Mouse (Mus musculus): ENCODE measurements around the gene Aox4.

The Aox4 gene

DNA sequence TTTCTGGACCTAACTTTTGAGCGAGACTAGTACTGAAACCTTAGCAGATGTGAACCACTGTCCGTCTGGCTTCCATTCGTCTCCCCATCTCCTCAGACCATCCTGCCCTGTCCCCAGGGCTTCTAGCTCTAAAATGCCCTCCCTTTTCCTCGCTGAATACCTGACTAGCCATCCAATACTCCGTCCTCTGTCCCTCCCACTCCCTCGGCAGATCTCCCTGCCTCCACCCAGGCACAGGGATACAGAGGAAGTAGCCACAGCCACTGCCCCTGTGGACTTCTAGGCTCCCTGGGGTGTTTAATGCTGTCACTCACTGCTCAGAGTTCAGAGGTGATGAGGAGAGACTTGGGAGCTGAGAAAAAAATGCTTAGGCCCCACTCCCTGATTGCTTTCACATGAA is 91.8 kb downstream of the Aox4 start:
- DNase-seq (ENCODE audit: low read depth): peak; percentile 6

GRCm38 (mm10) chr1:58303009-58303408 is 92.8 kb downstream of the Aox4 start:
- DNase-seq (ENCODE audit: low read depth): peak; percentile 3

DNA sequence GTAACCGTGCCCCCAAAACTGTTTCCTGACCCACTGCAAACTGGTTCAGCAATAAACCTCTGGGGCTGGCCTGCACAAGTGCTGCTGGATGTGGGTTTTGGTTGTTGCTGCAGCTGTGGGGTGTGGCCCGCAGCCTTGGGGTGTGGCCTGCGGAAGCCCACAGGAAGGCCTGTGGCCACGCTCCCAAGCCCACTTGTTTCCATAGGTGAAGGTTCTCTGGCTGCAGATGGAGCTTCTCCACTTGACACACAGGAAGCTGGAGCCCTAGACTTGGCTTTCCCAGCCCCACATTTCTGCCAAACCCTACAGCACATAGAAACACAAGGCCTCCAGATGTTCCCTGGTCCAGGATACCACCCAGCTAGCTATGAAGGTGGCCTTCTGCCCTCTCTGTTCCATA is 93.5 kb downstream of the Aox4 start:
- peak; percentile 74 for DNase-seq (ENCODE audit: low read depth)

- DNase-seq (ENCODE audit: low read depth): peak; percentile 74
Measured at GRCm38 (mm10) chr1:58304296-58304695, 94.1 kb downstream of the Aox4 start.

GRCm38 (mm10) chr1:58307181-58307580 is 97.0 kb downstream of the Aox4 start:
- no peak for DNase-seq (ENCODE audit: low read depth)

DNA sequence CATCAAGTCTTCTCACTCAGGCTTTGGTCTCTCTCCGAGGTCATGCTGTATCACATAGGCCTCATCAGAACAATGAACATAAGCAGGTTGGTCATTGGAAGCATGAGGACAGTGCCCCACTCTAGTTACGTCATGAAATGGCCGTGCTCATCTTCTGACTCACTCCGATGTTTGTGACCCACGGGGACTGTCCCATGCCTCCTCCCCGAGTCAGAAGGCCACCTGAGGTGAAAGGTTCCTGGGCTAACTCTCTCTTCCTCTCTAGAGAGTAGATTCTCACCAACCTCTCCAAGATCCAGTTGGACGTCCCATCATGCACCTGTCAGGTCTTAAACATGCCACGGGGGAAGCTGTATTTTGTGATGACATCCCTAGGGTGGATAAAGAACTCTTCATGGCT is 98.4 kb downstream of the Aox4 start:
- DNase-seq (ENCODE audit: low read depth): no peak

DNA sequence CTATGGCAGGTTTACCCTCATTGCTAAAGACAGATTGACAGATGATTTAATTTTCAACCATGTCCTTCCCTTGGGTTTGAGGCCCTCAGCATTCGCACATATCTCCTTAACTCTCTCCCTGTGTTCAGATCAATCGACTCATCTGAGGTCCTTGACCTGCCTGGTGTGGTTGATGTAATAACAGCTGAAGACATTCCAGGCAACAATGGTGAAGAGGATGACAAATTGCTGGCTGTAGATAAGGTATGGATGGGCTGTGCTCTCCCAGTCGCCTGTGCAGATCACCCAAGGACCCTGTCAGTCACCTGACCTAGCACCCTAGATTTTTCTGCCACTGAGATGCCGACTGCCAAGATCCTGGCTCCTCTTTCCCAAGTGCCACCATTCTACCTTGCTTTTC is 99.7 kb downstream of the Aox4 start:
- peak; percentile 5 for DNase-seq (ENCODE audit: low read depth)

- peak; percentile 90 for DNase-seq (ENCODE audit: low read depth)
Measured at GRCm38 (mm10) chr1:58311221-58311864, 101.1 kb downstream of the Aox4 start.

DNA sequence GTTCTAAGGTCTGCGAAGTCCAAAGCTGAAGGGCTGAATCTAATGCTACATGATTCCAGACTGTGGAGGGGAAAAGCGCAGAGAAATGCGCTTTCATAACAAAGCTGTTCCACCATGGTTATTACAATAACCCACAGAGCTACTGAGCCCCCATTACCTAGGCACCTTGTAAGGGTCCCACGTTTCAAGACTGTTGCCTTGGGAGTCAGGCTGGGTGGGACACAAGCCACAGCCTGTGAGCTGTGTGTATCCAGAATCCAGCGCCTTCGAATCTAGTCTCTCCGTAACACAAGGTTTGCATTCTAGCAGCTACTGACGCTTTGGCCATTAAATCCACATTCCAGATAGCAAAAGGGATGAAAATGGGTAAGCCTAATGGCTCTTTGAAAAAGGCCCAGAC is 103.0 kb downstream of the Aox4 start:
- DNase-seq (ENCODE audit: low read depth): no peak

DNA sequence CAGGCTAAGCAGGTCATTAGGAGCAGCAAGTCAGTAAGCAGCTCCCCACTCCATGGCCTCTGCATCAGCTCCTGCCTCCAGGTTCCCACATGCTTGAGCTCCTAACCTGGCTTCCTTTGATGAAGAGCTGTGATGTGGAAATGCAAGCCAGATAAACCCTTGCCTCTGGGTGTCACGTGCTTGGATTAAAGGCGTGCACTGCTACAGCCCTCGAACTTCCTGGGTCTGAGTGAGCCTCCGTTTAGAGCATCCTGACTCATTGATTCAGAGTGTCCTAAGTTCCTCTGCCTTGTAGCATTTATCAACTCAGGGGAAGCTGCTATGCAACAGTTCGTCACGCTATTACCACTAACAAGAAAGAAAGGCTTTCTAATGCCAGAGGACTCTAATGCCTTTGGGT is 105.3 kb downstream of the Aox4 start:
- DNase-seq (ENCODE audit: low read depth): peak; percentile 70

Measured in naive thymus-derived CD4-positive, alpha-beta T cell, adult 2 months (primary cell).